23 mouse cellular contexts compared by ENCODE assay signal in genomic region chr2:91645354-91645753, GRCm38 (mm10). TPM values are rescaled to one million over a fixed set of nuclear protein-coding genes. Genes with fewer than 3 reads are reported as not detected.
DNase-seq lines count a peak whose midpoint lies in the region; ATAC-seq and TF ChIP-seq lines count a peak whose summit lies in the region.
"Had no signal": no experiment of that assay in that cellular context is flagged by ENCODE, and none has a peak within 500 bp of the region (broad histone marks: within the 10 kb centered on the region; RNA-seq: fewer than 3 reads in every experiment).

No protein-coding gene starts in this region.

- ATAC-seq in kidney, embryonic 16.5 days (ENCODE audit: low FRiP score, low TSS enrichment): no peak
- ATAC-seq: CD4-positive, CD25-positive, alpha-beta regulatory T cell, adult 4 months; forebrain, embryonic 13.5 days; forebrain, embryonic 16.5 days; Patski had no signal

- H3K4me2 ChIP-seq in kidney, embryonic 16.5 days (replicated peaks; ENCODE audit: low read depth, low read length): no peak overlapping the region
- H3K4me2 ChIP-seq: forebrain, embryonic 13.5 days; heart, embryonic 11.5 days; hindbrain, embryonic 12.5 days; hindbrain, embryonic 15.5 days had no signal

- H3K36me3 ChIP-seq in spleen, adult 2 months (ENCODE audit: control insufficient read depth, insufficient read depth, low read length): peaks cover 18% of the 10 kb centered on the region
- peaks cover 44% of the 10 kb centered on the region for H3K36me3 ChIP-seq in kidney, embryonic 16.5 days (ENCODE audit: insufficient read depth, low read length)

- no peak for DNase-seq in spleen, adult 2 months (ENCODE audit: low read depth in 1 of 2, low spot score in 2 of 2)
- DNase-seq in spleen, adult 12 weeks (ENCODE audit: low spot score): no peak
- peak; percentile 55 for DNase-seq in thymus, postnatal 4 days
- no peak for DNase-seq in thymus, postnatal 0 days (ENCODE audit: low spot score)
- DNase-seq in T-cell, adult 2 months (ENCODE audit: low spot score): peak; percentile 5
- DNase-seq: adrenal gland, adult 2 months; adrenal gland, postnatal 14 days; cerebellum, adult 18-20 months; cerebellum, adult 9-10 months; cerebellum, postnatal 14 days; gastrocnemius, postnatal 10 days; gastrocnemius, postnatal 36 days had no signal

- 0 out of 2 replicates have a peak, but pooled peaks cover 2% of the 10 kb centered on the region for H3K4me1 ChIP-seq in spleen, adult 2 months (ENCODE audit: control insufficient read depth, insufficient read depth, insufficient read length)
- peaks cover 9% of the 10 kb centered on the region for H3K4me1 ChIP-seq in kidney, embryonic 16.5 days (ENCODE audit: insufficient read depth, low read length)

- H3K9me3 ChIP-seq in kidney, embryonic 16.5 days (ENCODE audit: low read length): no peaks in the 10 kb centered on the region
- H3K9me3 ChIP-seq: forebrain, embryonic 10.5 days; forebrain, embryonic 13.5 days; G1E; hindbrain, embryonic 12.5 days; hindbrain, embryonic 15.5 days had no signal

- no peak for TF ChIP-seq POLR2A in spleen, adult 2 months (IDR thresholded peaks at IDR 0.05; ENCODE audit: low read depth, low read length)

- TF ChIP-seq CTCF in spleen, adult 2 months (IDR thresholded peaks at IDR 0.05; ENCODE audit: extremely low read depth, insufficient read depth, insufficient read length, insufficient replicate concordance): no peak

- H3K27ac ChIP-seq in spleen, adult 2 months (ENCODE audit: insufficient read depth, low read length): peak overlapping the region; percentile 42; the same call in 1 of the 2 replicates
- H3K27ac ChIP-seq in kidney, embryonic 16.5 days (ENCODE audit: low read length): no peak overlapping the region
- H3K27ac ChIP-seq: forebrain, embryonic 10.5 days; forebrain, embryonic 13.5 days; hindbrain, embryonic 12.5 days; hindbrain, embryonic 15.5 days had no signal

- H3K9ac ChIP-seq in kidney, embryonic 16.5 days (replicated peaks; ENCODE audit: low read length): no peak overlapping the region
- H3K9ac ChIP-seq: forebrain, embryonic 13.5 days; hindbrain, embryonic 12.5 days; hindbrain, embryonic 15.5 days had no signal

- H3K27me3 ChIP-seq in spleen, adult 2 months (ENCODE audit: control insufficient read depth, insufficient read depth, low read length): no peaks in the 10 kb centered on the region
- H3K27me3 ChIP-seq in kidney, embryonic 16.5 days (ENCODE audit: insufficient read depth, low read length): no peaks in the 10 kb centered on the region
- H3K27me3 ChIP-seq: forebrain, embryonic 13.5 days; hindbrain, embryonic 12.5 days; hindbrain, embryonic 15.5 days; Patski had no signal

- H3K4me3 ChIP-seq in spleen, adult 2 months (ENCODE audit: extremely low read depth, insufficient read depth, insufficient read length): no peak overlapping the region
- no peak overlapping the region for H3K4me3 ChIP-seq in kidney, embryonic 16.5 days (ENCODE audit: low read length)
- H3K4me3 ChIP-seq: forebrain, embryonic 10.5 days; forebrain, embryonic 13.5 days; hindbrain, embryonic 12.5 days; hindbrain, embryonic 15.5 days had no signal

- WGBS in spleen, adult 2 months: 93% methylated on average over 15 of the region's 15 CpGs
- WGBS in kidney, embryonic 16.5 days: 98% methylated on average over 15 of the region's 15 CpGs

RNA-seq across cellular contexts. Expression of gene Zfp408, which starts 4.2 kb away (rescaled TPM):
- polyA plus RNA-seq in spleen, adult 2 months (2012; rRNA removed): 13.3 and 17.4 TPM in 2 replicates
- polyA plus RNA-seq in thymus, postnatal 0 days (2015; fragmentation: Nextera tagmentation; extraction: Ambion mirVana): 7.9 and 12.8 TPM in 2 replicates
- 12.6 and 13.8 TPM in 2 replicates for polyA plus RNA-seq in kidney, embryonic 16.5 days (2015; fragmentation: Nextera tagmentation; extraction: Ambion mirVana)

RNA-seq across cellular contexts. Expression of gene Arhgap1, which starts 4.3 kb away (rescaled TPM):
- 66.7 and 76.9 TPM in 2 replicates for polyA plus RNA-seq in spleen, adult 2 months (2012; rRNA removed)
- polyA plus RNA-seq in thymus, postnatal 0 days (2015; fragmentation: Nextera tagmentation; extraction: Ambion mirVana): 118 and 123 TPM in 2 replicates
- 137 and 142 TPM in 2 replicates for polyA plus RNA-seq in kidney, embryonic 16.5 days (2015; fragmentation: Nextera tagmentation; extraction: Ambion mirVana)

RNA-seq across cellular contexts. Expression of gene F2, which starts 9.1 kb away (rescaled TPM):
- 0.30 and 0.36 TPM in 2 replicates for polyA plus RNA-seq in spleen, adult 2 months (2012; rRNA removed)
- polyA plus RNA-seq in thymus, postnatal 0 days (2015; fragmentation: Nextera tagmentation; extraction: Ambion mirVana): 0.98 and 1.0 TPM in 2 replicates
- 1.2 and 1.8 TPM in 2 replicates for polyA plus RNA-seq in kidney, embryonic 16.5 days (2015; fragmentation: Nextera tagmentation; extraction: Ambion mirVana)
- polyA plus RNA-seq: embryonic facial prominence, embryonic 11.5 days; forebrain, embryonic 10.5 days; forebrain, embryonic 16.5 days; Patski had no signal

Comparison
In these comparisons a context has a peak if more than half of its experiments do, and no peak if none do; other contexts are left out.
1. DNase-seq: peak in thymus, postnatal 4 days (single experiment) and T-cell, adult 2 months (single experiment); none in spleen, adult 2 months (0 of 2), spleen, adult 12 weeks (single experiment) and thymus, postnatal 0 days (single experiment).